Mouse (Mus musculus): ENCODE measurements around the gene Htatsf1.

Gene Htatsf1

DNA sequence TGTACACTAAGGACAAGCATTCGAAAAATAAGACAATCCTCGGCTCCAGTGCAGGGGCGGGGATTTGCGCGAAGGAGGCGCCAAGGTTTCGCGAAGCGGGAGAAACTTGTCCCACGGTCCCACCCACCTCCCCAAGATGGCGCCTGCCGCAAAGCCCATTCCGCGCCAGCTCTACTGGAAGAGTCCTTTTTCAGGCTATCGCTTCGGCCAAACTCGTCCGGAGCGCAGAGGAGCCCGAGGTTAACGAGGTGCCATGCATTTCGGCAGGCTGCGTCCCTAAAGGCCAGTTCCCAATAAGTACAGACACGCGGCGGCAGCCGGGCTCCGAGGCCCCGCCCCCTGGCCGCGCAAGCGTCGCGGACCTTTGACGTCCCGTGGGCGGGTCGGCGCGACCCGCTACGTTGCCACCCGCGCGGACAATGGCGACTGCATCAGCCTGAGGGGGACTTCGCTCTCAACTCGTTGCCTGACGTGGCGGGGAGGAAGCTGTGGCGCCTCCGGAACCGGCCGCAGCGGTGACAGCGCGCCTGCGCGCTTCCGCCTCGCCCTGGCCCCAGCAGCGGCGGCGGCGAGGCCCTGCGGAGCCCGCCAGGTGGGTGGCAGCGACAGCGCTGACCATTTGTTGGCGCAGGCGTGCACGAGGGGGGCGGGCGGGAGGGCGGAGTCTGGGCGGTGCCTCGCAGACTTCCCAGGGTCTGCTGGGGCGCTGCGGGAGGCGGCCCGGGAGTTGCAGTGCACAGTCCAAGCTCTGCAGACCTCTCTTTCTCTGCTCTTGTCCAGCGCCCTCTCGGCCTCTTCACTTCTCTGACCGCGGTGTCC is at the start of gene Htatsf1:
TSS of gene Htatsf1 (plus strand) at position 410 of the 819 bp plus-strand sequence.
- DNase-seq: peak; percentile 84

DNA sequence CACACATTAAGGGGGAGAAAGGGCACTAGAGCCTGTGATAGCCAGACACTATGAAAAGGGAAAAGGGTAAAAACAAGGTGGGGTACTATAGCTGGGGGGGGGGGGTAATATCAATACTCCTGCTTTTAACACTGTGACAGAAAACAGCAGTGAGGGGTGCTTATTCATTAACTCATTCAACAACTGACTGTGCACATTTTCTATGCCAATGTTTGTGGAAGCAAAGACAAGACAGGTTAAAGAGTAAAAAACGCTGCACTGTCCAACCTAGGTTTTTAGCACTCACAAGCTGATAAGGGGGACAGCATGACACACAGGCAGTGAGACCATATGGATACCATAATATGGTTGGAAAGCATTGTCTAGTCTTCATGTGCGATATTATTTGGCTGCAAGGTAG is 40.5 kb upstream of the Htatsf1 start:
- peak; percentile 54 for DNase-seq

DNA sequence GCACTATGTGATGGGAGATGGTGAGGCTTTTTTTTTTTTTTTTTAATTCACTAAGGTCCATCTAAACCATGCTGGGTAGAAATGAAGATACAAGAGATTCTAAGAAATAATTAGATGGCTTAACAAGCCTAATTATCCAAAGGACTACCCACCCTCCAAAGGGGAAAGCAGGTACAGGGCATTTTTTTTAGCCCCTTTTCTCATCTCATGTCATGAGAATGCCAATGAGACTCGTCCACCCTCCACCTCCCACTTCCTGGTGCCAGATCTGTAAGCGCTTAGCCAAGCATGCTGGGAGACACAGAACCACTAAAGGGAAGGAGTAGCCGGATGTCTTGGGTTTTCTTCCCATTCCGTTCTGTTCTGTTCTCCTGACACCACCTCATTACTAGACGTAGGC is 10.6 kb upstream of the Htatsf1 start, which contains the start of gene Brs3:
TSS of gene Brs3 (plus strand) at position 301 of the 400 bp plus-strand sequence.
- no peak for DNase-seq

DNA sequence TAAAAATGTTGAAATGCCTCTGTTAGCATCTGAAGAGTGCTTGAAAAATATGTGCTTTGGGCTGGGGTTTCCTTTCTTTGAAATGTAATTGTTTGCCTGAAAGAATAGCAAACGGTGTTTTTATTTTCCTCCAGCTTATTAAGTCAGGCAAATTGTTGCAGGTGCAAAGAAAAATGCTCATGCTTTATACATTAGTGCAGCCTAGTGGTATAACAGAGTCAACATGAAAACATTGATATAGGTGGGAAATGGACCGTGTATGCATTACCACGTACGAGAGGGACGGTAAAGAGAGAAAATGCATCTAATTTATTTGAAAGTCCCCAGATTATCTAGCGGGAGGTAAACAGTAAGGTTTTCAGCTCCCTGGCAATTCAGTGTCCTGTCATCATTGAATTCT is 9.5 kb upstream of the Htatsf1 start:
- no peak for DNase-seq

DNA sequence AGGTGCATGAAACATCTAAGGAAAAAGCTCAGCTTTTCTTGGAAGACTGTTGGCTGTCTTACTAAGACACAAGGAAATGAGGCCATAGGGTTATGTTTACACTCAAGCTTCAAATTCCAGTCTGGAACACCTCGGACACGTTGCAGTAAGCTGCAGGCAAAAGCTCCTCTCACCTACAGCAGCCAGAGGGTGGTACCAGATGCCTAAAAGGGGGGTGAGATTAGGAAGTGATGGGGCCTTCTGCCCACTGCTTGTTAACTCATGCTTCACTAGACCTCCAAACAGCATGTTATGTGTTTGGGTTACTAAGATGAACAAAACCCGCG is 572 bp upstream of the Htatsf1 start:
- DNase-seq: no peak

DNA sequence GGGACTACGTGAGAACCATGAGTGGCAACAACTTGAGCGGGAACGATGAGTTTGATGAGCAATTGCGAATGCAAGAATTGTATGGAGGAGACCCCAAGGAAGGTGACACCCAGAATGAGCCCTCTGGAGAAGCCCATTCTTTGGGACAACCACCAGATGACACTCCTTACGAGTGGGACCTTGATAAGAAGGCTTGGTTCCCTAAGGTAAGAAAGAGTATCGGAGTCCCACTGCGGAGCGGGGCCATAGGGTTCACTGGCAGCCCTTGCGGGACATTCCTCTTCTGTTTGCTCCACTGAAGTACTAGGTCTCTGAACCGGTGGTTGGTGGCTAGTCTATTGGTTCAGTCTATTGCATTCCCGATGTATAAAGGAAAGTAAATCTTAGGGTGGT is 606 bp downstream of the Htatsf1 start:
- DNase-seq: no peak

DNA sequence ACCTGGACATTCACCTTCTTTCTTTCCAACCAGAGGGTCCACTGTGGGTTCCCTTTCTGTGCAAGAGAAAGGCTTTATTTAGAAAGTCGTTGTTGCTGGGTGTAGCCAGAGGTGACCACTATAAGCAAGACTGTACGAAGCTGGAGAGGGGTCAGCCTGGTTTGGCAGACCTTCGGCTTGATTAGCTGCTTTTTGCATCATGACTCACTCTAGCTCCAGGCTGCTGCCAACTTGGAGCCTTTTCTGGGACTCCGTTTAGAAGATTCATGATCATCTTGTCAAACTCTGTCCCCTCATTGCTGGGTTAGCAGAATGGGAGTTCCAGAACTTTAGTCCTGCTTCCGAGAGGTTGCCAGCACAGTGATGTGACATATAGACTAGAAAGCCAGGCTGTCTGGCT is 28.1 kb downstream of the Htatsf1 start:
- no peak for DNase-seq

DNA sequence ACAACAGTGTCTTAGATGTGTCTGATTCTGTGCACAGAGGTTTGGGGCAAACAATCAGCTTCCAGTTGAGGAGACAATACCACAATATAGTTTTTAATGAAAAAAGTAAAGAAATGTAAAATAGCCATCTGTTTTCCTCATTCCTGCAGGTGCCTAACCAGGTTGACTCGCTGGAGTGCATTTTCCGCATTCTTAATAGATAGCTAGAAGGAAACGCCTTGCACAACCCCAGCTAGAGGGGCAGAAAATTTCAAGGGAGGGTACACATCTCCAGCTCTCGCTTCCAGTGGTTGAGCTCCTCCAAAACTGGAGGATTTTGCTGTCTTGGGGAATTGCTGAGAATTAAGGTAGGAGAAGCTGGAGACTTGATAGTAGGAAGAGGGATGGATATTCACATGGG is 34.4 kb downstream of the Htatsf1 start, which contains the start of gene Vgll1:
TSS of gene Vgll1 (plus strand) at position 301 of the 400 bp plus-strand sequence.
- no peak for DNase-seq

DNA sequence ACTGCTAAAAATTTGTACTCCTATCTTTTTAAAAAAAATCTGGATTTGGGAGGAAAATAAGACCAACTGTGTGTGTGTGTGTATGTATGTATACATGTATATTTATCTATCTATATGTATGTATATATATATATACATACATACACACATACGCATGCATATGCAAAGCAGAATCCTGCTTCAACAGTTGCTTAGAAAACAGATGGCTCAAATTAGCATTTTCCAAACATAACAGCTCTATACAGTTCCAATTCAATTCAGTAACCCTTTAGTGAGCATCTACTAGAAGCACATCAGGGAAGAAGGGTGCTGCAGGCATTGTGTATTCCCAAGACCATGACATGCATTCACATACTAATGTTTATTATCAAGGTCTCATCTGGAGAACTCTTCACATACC is 50.0 kb downstream of the Htatsf1 start:
- no peak for DNase-seq

DNA sequence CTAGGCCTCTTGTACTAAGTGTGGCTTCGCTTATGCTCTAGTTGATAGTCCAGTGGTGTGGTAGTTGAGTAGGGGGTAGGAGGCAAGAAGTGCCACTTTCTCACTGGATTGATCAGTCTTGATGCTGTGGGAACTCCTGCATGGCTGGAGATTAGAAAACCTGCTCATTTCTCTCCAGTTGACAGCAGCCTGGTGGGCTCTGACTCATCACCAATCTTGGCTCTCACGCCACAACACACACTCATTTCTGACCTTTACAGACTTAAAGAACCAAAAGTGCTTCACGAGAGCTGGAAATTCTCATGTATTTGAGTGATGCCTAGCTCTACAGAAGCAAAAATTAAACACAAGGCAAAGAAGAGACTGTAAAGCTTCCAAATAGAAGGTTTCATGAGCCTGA is 53.6 kb downstream of the Htatsf1 start:
- DNase-seq: no peak

All from kidney, adult 9 months (tissue).